Mouse (Mus musculus) lung, embryonic 15.5 days (tissue): ENCODE results near the gene Fam107a. TPM values are rescaled to one million over a fixed set of nuclear protein-coding genes. Genes with fewer than 3 reads are reported as not detected.

ENCODE experiments used
- ATAC-seq: fragments of 200-750 bp; cut with Nextera tagmentation; 2 replicates; pipeline ENCODE4 v1.8.0; 2017; ENCODE audit warnings: moderate number of reproducible peaks, borderline replicate concordance; ENCODE audit not compliant: low FRiP score, low TSS enrichment; ENCODE audit errors: extremely low read depth
- H3K27ac ChIP-seq: fragments of 300-500 bp; sonication (generic); 2 replicates; pipeline ENCODE4 v1.5.1; 2015; ENCODE audit warnings: moderate library complexity, mild to moderate bottlenecking, inconsistent platforms
- H3K27me3 ChIP-seq: fragments of 300-500 bp; sonication (generic); 2 replicates; pipeline ENCODE4 v1.6.1; 2015; ENCODE audit warnings: inconsistent platforms
- H3K36me3 ChIP-seq: fragments of 300-500 bp; sonication (generic); 2 replicates; pipeline ENCODE4 v1.6.1; 2015; ENCODE audit warnings: inconsistent platforms
- H3K4me1 ChIP-seq: fragments of 300-500 bp; sonication (generic); 2 replicates; pipeline ENCODE4 v1.6.1; 2015; ENCODE audit warnings: inconsistent platforms
- H3K4me2 ChIP-seq: fragments of 300-500 bp; sonication (generic); 2 replicates; pipeline ENCODE4 v1.6.1; 2015; ENCODE audit warnings: inconsistent platforms, mild to moderate bottlenecking, moderate library complexity
- H3K4me3 ChIP-seq: fragments of 300-500 bp; sonication (generic); 2 replicates; pipeline ENCODE4 v1.5.1; 2015; ENCODE audit warnings: mild to moderate bottlenecking, inconsistent platforms
- H3K9ac ChIP-seq: fragments of 300-500 bp; sonication (generic); 2 replicates; pipeline ENCODE4 v1.6.1; 2015; ENCODE audit warnings: inconsistent platforms
- H3K9me3 ChIP-seq: fragments of 300-500 bp; sonication (generic); 2 replicates; pipeline ENCODE4 v1.6.1; 2016; ENCODE audit warnings: inconsistent platforms
- WGBS: fragments of 180-500 bp; shearing (Covaris S2); methylation state at CpG from one replicate; pipeline ENCODE4 v1.1.7; 2015; 5-methylcytosine and 5-hydroxymethylcytosine counted together
- polyA plus RNA-seq: library from polyadenylated mRNA; unstranded; fragments of >200 nt; fragmentation: Nextera tagmentation; extraction: Ambion mirVana; gene quantifications from 2 replicates; pipeline ENCODE4 v1.2.1, GENCODE M21; 2015

Fam107a gene
- polyA plus RNA-seq, 1 experiment from 2014 or later: 0.59 TPM

DNA sequence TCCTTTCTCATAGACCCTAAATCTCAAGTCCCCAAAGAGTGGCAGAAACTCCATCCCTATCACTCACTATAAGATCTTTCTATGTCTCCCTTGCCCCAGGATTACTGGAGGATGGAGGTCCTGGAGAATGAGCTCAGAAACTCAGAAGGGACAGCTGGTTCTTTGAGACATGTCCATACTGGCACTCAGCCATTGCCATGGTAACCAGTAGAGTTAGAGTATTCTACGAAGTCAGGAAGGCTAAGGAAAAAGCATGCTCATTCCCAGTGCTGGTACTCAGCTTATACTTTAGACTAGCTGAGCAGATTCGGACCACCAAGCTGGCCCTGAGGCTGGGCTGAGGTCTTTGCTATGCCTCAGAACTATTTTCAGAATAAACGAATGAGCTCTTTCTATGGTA lies 16.7 kb upstream of the Fam107a start:
- 49% methylated on average over 3 of the region's 3 CpGs for WGBS
- H3K27me3 ChIP-seq: no peaks in the 10 kb centered on the region
- H3K9ac ChIP-seq: no peak overlapping the region
- H3K4me2 ChIP-seq: no peak overlapping the region
- H3K36me3 ChIP-seq: no peaks in the 10 kb centered on the region
- no peak for ATAC-seq
- H3K27ac ChIP-seq: no peak overlapping the region
- no peaks in the 10 kb centered on the region for H3K9me3 ChIP-seq
- H3K4me3 ChIP-seq: no peak overlapping the region
- H3K4me1 ChIP-seq: peaks cover 19% of the 10 kb centered on the region; the same call in 1 of the 2 replicates

DNA sequence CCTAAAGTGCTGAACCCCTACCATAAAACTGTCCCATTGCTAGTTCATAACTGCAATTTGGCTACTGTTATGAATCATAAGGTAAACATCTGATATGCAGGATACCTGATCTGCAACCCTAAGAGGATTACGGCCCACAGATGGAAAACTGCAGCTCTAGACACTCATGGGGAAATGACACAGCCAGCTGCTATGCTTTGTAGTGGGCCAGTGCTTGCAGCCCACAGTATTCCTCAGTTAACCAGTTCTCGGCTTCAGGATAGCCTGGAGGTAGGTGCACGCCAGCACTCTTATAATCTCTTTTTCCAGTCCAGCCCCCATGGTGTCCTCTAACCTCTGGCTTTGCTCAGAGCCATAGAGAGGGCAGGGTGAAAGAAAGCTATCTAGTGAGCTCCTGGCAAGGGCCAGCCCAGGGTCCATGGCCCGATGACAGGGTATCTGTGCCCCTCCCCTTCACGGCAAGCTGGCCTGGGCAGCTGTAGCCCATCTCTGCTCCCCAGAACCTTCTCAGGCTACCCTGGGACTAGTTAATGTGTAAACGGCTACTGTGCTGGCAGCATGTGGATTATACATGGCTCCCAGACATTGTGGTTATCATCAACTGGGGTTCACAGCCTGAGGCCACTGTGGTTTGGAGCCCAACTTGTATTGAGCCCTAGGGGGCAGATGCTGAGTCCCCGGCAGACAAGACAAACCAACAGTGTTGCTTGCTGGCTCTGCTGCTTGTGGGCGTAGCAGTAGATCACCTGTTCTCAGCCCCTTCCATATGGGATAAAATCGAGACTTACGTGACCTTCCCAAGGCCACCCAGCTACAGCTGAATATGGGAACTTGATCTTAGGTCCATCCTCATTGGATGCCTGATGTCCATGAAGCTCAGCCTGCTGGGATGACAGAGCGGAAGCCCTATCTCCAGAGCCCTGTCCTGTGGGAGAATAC lies 14.8 kb upstream of the Fam107a start:
- peaks cover 28% of the 10 kb centered on the region; the same call in 1 of the 2 replicates for H3K4me1 ChIP-seq
- H3K4me3 ChIP-seq: no peak overlapping the region
- no peak overlapping the region for H3K9ac ChIP-seq
- H3K9me3 ChIP-seq: no peaks in the 10 kb centered on the region
- no peaks in the 10 kb centered on the region for H3K27me3 ChIP-seq
- no peak overlapping the region for H3K4me2 ChIP-seq
- no peak for ATAC-seq
- no peak overlapping the region for H3K27ac ChIP-seq
- H3K36me3 ChIP-seq: no peaks in the 10 kb centered on the region
- 80% methylated on average over 11 of the region's 11 CpGs for WGBS

DNA sequence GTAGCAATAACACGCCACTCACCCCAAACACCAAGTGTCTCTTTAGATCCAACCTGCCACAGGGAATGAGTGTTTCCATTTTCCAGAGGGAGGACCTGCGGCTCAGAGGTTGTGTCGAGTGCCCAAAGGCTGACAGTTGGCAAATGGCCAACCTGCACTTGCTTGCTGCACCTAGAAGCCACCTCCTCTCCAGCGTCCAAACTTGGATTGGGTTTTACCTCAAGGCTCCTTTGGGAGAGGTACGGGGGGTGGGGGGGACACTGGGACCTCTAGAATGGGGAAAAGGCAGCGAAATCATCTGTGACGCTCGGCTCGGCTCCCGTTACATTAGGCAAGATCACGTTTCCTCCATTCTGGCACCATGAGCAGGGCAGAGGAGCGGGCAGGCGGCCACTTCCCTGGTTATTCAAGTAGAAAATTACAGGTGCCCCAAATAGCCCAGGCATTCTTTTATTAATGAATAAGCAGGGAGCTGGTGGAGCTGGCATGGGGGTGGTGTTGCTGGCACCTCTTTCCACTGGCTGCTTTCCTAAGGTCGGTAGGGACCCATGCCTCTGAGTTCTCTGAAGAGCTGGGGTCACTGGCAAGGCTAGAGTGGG lies 13.6 kb upstream of the Fam107a start:
- Histone ChIP-seq H3K36me3 (no peaks in the 10 kb centered on the region), H3K4me3 (no peak overlapping the region), H3K9ac (no peak overlapping the region), H3K4me1 (peaks cover 32% of the 10 kb centered on the region; the same call in 1 of the 2 replicates), H3K27ac (no peak overlapping the region), H3K27me3 (no peaks in the 10 kb centered on the region), H3K9me3 (no peaks in the 10 kb centered on the region), H3K4me2 (no peak overlapping the region)
- 76% methylated on average over 14 of the region's 14 CpGs for WGBS
- no peak for ATAC-seq

DNA sequence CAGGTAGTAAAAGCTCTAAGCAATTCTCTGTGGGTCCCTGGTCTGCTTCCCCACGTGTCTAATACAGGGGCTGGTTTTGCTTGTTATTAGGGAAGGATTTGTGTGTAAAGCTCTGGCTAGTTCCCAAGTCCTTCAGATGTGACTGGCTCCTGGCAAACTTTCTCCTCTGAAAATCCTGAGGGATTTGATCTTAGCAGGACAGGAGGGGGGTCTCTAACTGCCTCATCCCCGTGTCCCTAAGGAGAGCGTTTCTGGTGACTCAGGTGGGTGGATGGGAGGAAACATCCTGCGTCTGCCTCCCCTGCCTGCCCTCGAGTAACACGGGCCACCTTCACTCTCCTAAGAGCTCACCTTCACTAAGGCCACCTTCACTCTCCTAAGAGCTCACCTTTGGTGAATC lies 12.6 kb upstream of the Fam107a start:
- Histone ChIP-seq H3K9me3 (no peaks in the 10 kb centered on the region), H3K4me1 (peaks cover 26% of the 10 kb centered on the region; the same call in 1 of the 2 replicates), H3K4me2 (no peak overlapping the region), H3K4me3 (no peak overlapping the region), H3K27me3 (no peaks in the 10 kb centered on the region), H3K36me3 (no peaks in the 10 kb centered on the region), H3K27ac (no peak overlapping the region), H3K9ac (no peak overlapping the region)
- WGBS: 59% methylated on average over 6 of the region's 6 CpGs
- ATAC-seq: no peak

DNA sequence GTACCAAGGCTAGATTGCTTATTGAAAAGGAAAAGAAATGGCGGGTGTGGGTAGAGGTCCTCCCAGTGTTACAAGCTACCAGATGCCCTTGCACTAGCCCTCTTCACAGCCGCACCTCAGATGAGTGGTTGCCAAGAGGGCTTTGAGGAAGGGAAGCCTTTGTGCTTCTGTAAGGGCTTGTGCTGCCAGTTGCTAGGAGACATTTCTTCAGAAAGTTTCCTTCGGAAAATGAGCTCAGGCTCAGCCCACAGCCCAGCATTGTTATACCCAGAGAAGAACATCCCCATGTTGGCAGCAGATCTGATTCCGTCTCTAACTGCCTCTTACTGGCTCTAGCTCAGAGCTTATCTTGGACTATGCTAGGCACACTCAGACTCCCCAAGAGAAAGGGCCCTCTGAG lies 11.7 kb upstream of the Fam107a start:
- Histone ChIP-seq H3K4me1 (peaks cover 26% of the 10 kb centered on the region; the same call in 1 of the 2 replicates), H3K4me2 (no peak overlapping the region), H3K9me3 (no peaks in the 10 kb centered on the region), H3K27me3 (no peaks in the 10 kb centered on the region), H3K4me3 (no peak overlapping the region), H3K9ac (no peak overlapping the region), H3K36me3 (no peaks in the 10 kb centered on the region), H3K27ac (no peak overlapping the region)
- 53% methylated on average over 4 of the region's 4 CpGs for WGBS
- peak; percentile 17; the same call in 1 of the 2 replicates for ATAC-seq

DNA sequence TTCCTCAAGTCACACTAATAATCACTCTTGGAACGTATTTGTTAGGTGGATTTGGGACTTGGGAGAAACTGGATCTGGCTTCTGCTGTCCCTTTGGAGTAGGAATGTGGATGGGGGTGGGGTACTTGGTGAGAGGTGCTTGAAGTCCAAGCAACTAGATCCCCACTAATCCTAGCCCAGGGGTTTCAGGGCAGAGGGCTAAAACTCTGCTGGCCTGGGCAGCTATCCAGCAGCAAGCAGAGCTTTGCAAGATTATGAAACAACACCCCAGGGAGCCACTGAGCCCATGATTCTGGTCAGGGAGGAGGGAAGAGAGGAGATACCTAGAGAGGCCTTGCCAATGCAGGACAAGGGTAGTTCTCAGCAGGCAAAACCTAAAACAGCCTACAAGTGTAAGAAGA lies 9.5 kb upstream of the Fam107a start:
- Histone ChIP-seq H3K9ac (no peak overlapping the region), H3K4me1 (peaks cover 26% of the 10 kb centered on the region; the same call in 1 of the 2 replicates), H3K27ac (no peak overlapping the region), H3K9me3 (no peaks in the 10 kb centered on the region), H3K27me3 (no peaks in the 10 kb centered on the region), H3K36me3 (no peaks in the 10 kb centered on the region), H3K4me2 (no peak overlapping the region), H3K4me3 (no peak overlapping the region)
- 51% methylated on average over 1 of the region's 1 CpGs for WGBS
- ATAC-seq: no peak

DNA sequence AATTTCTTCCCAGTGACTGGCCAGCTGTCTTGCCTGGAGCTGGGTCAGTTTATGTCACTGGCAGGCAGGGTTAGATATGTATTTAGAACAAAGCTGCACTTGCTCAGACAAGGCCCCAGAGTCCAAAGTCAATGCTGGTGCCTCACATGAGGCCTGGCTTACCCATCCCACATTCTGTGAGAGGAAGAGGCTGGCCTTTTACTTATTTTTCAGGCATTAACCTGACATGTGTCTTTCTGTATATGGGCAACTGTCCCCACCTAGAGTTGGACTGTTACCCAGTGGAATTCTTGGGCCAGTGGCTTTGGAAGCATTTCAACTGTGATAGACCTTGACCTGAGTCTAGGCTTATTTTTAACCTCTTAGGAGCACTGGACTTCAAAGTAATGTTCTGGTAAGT lies 9.1 kb upstream of the Fam107a start:
- no peaks in the 10 kb centered on the region for H3K27me3 ChIP-seq
- H3K36me3 ChIP-seq: no peaks in the 10 kb centered on the region
- ATAC-seq: no peak
- H3K4me1 ChIP-seq: peaks cover 26% of the 10 kb centered on the region; the same call in 1 of the 2 replicates
- no peak overlapping the region for H3K9ac ChIP-seq
- H3K4me3 ChIP-seq: no peak overlapping the region
- no peaks in the 10 kb centered on the region for H3K9me3 ChIP-seq
- no peak overlapping the region for H3K4me2 ChIP-seq
- H3K27ac ChIP-seq: no peak overlapping the region

DNA sequence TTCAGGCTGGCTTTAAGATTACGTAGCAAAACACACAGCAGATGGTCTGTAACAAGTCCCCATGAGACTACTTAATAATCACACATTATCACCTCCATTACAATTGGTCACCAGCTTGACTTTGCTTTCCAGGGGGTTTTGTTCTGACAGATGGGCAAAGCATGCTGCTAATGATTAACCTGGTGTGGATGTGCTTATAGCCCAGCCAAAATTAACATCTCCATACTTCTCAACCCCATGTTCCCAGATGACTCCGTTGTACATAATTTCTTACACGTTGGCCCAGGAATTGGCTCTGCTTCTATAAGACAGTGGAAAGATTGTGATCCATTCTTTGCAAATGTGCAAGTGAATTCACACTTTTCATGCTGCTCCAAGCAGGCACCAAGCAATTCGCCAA lies 7.9 kb upstream of the Fam107a start:
- Histone ChIP-seq H3K4me3 (no peak overlapping the region), H3K4me1 (peaks cover 23% of the 10 kb centered on the region; the same call in 1 of the 2 replicates), H3K36me3 (no peaks in the 10 kb centered on the region), H3K9ac (no peak overlapping the region), H3K27ac (no peak overlapping the region), H3K27me3 (no peaks in the 10 kb centered on the region), H3K9me3 (no peaks in the 10 kb centered on the region), H3K4me2 (no peak overlapping the region)
- 72% methylated on average over 4 of the region's 4 CpGs for WGBS
- ATAC-seq: no peak

DNA sequence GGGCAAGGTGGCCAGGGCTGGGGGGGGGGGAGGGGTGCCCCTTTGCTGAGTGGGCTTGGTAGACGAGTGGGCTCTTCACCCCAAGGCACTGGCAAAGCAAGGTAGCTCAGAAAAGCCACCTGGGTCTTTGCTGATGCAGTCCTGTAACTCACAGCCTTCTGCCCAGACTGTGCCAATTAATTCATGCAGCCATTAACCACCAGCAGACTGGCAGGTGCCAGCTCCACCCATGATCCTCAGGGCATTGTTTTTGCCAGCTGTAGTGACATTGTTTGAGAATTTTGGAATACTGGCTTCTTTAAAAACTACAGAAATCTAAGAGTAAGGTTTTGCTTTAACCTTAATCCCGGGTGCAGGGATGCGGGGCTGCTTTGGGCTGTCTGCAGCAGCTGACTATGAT lies 2.7 kb upstream of the Fam107a start:
- Histone ChIP-seq H3K4me2 (no peak overlapping the region), H3K9me3 (no peaks in the 10 kb centered on the region), H3K4me3 (no peak overlapping the region), H3K4me1 (peaks cover 11% of the 10 kb centered on the region), H3K27ac (no peak overlapping the region), H3K27me3 (peaks cover 30% of the 10 kb centered on the region), H3K9ac (no peak overlapping the region), H3K36me3 (no peaks in the 10 kb centered on the region)
- ATAC-seq: no peak
- WGBS: 68% methylated on average over 3 of the region's 3 CpGs

DNA sequence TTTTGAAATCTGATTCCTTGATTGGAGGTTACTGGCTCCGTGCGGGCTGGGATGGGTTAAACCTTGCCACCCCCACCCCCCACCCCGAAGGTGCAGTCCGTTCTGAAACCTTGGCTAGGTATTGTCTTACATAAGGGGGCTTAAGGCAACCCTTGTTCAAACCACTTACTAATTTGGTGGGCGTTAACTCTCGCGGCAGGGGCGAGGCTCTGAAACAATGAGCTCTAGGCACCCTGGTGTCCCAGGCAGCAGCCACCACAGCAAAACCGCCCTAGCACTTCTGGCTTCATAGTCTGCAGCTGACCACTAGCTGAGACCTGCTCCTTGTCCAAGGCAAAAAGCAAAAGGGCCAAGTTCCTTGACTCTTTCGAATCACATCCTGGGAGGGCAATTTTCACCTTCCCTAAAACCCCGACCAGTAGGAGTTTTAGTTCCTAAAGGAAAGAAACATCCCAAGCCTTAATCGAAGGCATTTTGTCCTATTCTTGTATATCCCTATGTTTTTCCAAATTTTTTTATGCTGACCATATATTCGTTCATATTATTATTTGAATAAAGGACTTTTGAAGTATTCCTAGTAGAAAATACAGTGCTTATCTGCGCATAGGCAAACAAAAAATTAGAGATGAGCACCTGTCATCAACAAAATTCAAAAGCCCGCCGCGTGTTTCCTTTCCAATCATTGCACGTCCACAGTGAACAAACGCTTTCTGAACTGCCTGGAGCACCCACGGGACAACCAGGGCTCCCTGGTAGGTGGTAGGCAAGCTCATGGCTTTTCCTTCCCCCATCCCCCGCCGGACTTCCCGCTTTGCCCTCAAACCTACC lies 1.2 kb downstream of the Fam107a start:
- peaks cover 40% of the 10 kb centered on the region for H3K27me3 ChIP-seq
- ATAC-seq: no peak
- H3K9me3 ChIP-seq: no peaks in the 10 kb centered on the region
- H3K27ac ChIP-seq: no peak overlapping the region
- H3K36me3 ChIP-seq: no peaks in the 10 kb centered on the region
- H3K4me1 ChIP-seq: peaks cover 11% of the 10 kb centered on the region
- 4% methylated on average over 23 of the region's 23 CpGs for WGBS
- H3K4me3 ChIP-seq: peak overlapping the region; percentile 19
- no peak overlapping the region; the same call in 1 of the 2 replicates for H3K9ac ChIP-seq
- peak overlapping the region; percentile 54 for H3K4me2 ChIP-seq

DNA sequence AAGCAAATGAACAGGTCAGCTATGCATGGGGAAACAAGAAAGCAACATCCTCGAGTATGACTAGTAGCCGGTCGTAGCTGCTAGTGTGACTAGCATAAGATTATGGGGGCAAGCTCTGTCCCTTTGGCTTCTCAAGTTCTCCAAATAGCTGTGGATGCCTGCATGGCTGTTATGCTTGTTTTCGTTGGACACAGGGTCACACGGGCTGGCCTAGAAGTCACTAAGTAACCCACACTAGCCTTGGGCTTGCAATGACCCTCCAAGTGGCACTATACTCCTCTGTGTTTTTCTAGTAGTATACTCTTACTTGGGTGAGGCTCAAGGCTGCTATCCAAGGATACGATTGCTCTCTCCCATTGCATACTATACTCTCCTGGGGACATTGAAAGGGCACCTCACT lies 2.7 kb downstream of the Fam107a start:
- WGBS: 82% methylated on average over 6 of the region's 6 CpGs
- ATAC-seq: no peak
- Histone ChIP-seq H3K4me1 (peaks cover 16% of the 10 kb centered on the region), H3K27ac (no peak overlapping the region), H3K4me3 (no peak overlapping the region), H3K36me3 (no peaks in the 10 kb centered on the region), H3K27me3 (peaks cover 40% of the 10 kb centered on the region), H3K9me3 (no peaks in the 10 kb centered on the region), H3K9ac (no peak overlapping the region), H3K4me2 (no peak overlapping the region)
